Mouse (Mus musculus) c-Kit-positive CD71-negative TER-119-negative erythroid progenitor cells, embryonic 14.5 days (primary cell): ENCODE results near the gene H2afj.
A peak's percentile ranks its signal among the peaks of the same experiment; 100 is the strongest.

Source experiments
- DNase-seq: peaks from one replicate; pipeline ENCODE4 v3.0.0-alpha.2; 2013; ENCODE audit warnings: low read depth

H2afj gene

DNA sequence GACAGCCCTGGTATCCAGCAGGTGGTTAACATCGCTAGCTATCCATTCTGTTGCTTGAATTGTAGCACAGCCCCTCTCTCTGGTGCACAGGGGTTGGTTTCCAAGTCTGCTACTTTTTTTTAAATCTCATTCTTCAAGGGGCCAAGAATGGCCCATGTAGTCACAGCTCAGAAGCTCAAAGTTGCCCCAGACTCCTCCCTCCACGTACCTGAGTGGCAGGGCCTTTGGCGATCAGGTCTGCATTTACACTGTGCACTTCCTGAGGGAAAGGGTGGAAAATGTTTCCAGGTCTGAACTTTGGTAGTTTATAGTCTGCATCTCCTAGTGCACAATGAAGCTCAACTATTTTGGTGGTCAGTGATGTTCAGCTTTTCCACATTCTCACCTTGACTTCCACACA lies 39.2 kb downstream of the H2afj start:
- DNase-seq: no peak

DNA sequence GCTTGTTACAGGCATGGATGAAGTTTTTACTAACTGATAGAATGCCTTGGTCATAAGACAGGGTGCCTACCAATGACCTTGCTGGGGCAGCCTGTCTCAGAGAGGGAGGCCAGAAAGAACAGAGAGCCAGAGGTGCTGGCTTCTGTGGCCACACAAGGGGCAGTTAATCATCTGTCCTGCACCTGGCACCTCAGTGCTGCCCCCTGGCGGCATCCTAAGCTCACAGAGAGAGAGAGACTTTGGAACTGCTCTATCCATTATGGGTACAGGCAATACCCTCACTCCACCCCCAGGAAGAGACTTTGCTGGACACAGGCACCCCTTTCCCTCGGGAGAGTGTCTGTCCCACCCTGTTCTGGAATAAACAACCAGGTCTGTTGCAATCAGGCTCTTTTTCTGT lies 39.7 kb downstream of the H2afj start:
- DNase-seq: no peak

DNA sequence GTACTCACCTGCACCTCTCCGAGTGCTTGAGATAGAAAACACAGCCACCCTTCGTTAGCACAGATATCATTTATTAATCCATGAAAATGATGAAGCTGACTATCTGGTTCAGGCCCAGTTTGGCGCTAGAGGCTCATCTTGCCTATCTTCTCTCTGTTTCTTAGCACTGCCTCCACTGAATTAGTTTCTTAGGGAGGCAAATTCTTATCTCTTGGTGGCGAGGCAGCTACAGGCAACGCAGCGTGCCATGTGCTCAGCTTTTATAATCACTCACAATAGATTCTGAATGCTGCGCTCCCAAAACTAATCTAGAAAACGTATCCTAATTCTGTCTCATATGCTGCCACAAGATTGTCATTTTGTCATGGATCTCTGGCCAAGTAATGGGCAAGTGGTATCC lies 40.4 kb downstream of the H2afj start:
- no peak for DNase-seq

DNA sequence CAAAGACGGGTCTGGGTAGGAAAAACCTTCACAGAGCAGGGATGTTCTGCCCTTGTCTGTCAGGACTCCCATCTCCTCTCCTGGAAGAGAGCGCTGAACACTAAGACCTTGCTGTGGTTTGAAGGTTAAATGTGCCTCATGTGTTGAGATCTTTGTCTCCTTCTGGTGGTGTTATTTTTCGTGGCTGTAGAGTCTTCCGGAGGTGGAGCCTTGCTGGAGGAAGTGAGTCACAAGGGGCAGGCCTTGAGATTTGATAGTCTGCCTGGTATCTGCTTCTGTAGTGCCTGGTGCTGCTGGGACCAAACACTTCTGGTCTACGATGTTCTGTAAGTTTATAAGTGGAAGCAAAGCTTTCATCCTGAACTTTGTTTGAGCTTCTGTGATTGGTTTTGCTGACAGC lies 40.9 kb downstream of the H2afj start:
- no peak for DNase-seq

- no peak for DNase-seq
Observed at GRCm38 (mm10) chr6:136850267-136850666, 42.2 kb downstream of the H2afj start.

- no peak for DNase-seq
Observed at GRCm38 (mm10) chr6:136852348-136852747, 44.3 kb downstream of the H2afj start.

DNA sequence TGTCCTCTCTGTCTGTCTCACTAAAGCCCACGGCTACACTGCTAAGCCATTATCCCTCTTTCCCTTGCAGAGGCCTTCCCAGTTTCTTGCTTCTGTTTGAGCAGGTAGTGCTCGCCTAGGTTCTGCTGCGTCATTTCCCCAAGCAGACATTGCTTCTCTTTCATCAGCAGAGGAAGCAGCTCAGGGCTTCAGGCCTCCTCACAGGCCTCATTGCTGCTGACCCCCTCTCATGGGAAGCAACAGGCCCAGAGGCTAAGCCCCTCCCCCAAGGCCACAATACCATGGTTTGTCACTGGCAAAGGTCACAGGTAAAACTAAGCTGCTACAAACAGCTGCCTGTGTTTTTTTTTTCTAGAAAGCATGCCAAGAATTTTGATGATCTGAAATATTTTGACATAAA lies 44.7 kb downstream of the H2afj start:
- no peak for DNase-seq

GRCm38 (mm10) chr6:136854361-136854781 lies 46.3 kb downstream of the H2afj start:
- no peak for DNase-seq

DNA sequence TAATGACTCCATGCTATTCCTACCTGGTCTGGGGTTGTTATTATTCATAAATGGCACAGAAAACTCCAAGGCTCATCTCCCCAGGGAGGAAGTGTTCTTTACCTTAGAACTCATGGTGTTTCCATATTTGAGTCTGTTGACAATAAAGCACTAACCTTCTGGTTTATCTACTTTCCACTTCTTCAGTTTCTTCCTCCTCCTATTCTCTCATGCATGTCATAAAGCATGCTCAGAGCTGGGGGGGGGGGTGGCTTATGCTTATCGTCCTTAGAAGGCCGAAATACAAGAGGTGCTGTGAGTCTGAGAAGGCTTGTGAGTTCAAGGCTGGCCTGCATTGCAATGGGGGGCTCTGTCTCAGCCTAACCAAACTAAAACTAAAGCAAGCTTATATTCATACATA lies 47.1 kb downstream of the H2afj start:
- no peak for DNase-seq

- DNase-seq: peak; percentile 30
Observed at GRCm38 (mm10) chr6:136856071-136856636, 48.1 kb downstream of the H2afj start.

- peak; percentile 61 for DNase-seq
Observed at GRCm38 (mm10) chr6:136857186-136857872, 49.3 kb downstream of the H2afj start, which contains the start of gene Art4. Gene Art4, minus strand, starts transcription at chr6:136857733.

DNA sequence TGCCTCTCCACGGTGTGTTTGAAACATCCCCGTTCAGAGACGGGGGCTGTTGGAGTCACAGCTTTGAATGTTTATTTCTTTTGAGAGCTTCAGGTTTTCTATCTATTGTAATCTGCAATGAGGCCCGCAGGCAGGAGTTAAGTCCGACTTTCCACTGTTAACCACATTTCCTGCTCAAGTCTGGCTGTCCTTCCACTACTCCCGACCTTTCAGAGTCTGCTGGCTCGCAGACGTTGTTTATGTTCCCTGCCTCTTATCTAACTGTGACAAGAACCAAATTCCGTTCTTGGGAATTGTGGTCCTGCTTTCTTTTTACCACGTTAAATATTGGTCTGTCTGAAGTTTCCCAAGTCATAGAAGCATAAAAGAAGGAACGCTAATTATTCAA lies 49.8 kb downstream of the H2afj start:
- no peak for DNase-seq

- no peak for DNase-seq
Observed at GRCm38 (mm10) chr6:136858420-136858819, 50.4 kb downstream of the H2afj start.
